Mouse (Mus musculus): ENCODE measurements around the gene Fads1. TPM values are rescaled to one million over a fixed set of nuclear protein-coding genes. Genes with fewer than 3 reads are reported as not detected.

The Fads1 gene
- total RNA-seq, 2 experiments from 2014 or later = 15.6 to 38.2 TPM

GRCm38 (mm10) chr19:10239419-10239818 lies 56.7 kb downstream of the Fads1 start:
- no peak for ATAC-seq (replicated peaks; ENCODE audit: low FRiP score, poor library complexity, severe bottlenecking)

GRCm38 (mm10) chr19:10239975-10240653 lies 57.4 kb downstream of the Fads1 start:
- no peak for ATAC-seq (replicated peaks; ENCODE audit: low FRiP score, poor library complexity, severe bottlenecking)

- peak; percentile 63 for ATAC-seq (replicated peaks; ENCODE audit: low FRiP score, poor library complexity, severe bottlenecking)
Measured at GRCm38 (mm10) chr19:10240654-10241305, 58.1 kb downstream of the Fads1 start, which contains the start of gene Myrf. TSS of gene Myrf (minus strand) at chr19:10240748.

GRCm38 (mm10) chr19:10242916-10243315 lies 60.2 kb downstream of the Fads1 start:
- no peak for ATAC-seq (replicated peaks; ENCODE audit: low FRiP score, poor library complexity, severe bottlenecking)

GRCm38 (mm10) chr19:10244183-10244582 lies 61.5 kb downstream of the Fads1 start:
- no peak for ATAC-seq (replicated peaks; ENCODE audit: low FRiP score, poor library complexity, severe bottlenecking)

Other genes with a start within 250 kb of the Fads1 start
- gene Fth1, start 202.3 kb upstream of the Fads1 start, total RNA-seq (2015; ENCODE audit: low replicate concordance) = 939 and 1,145 TPM in 2 replicates
- 1,067 and 1,257 TPM in 2 replicates for gene Fth1, start 202.3 kb upstream of the Fads1 start, total RNA-seq (2017; ENCODE audit: low replicate concordance)
- gene Best1, start 181.3 kb upstream of the Fads1 start, total RNA-seq (2015; ENCODE audit: low replicate concordance) = not detected in 2 replicates
- gene Best1, start 181.3 kb upstream of the Fads1 start, total RNA-seq (2017; ENCODE audit: low replicate concordance) = not detected in 2 replicates
- 263 and 307 TPM in 2 replicates for gene Rab3il1, start 181.2 kb upstream of the Fads1 start, total RNA-seq (2015; ENCODE audit: low replicate concordance)
- 530 and 535 TPM in 2 replicates for gene Rab3il1, start 181.2 kb upstream of the Fads1 start, total RNA-seq (2017; ENCODE audit: low replicate concordance)
- 1.7 and 12.1 TPM in 2 replicates for gene Fads3, start 141.3 kb upstream of the Fads1 start, total RNA-seq (2015; ENCODE audit: low replicate concordance)
- 9.3 and 18.5 TPM in 2 replicates for gene Fads3, start 141.3 kb upstream of the Fads1 start, total RNA-seq (2017; ENCODE audit: low replicate concordance)
- gene Fads2, start 81.1 kb upstream of the Fads1 start, total RNA-seq (2015; ENCODE audit: low replicate concordance) = 5.2 and 9.0 TPM in 2 replicates
- 4.6 and 5.8 TPM in 2 replicates for gene Fads2, start 81.1 kb upstream of the Fads1 start, total RNA-seq (2017; ENCODE audit: low replicate concordance)
- 87.8 and 120 TPM in 2 replicates for gene Tmem258, start 21.1 kb downstream of the Fads1 start, total RNA-seq (2015; ENCODE audit: low replicate concordance)
- 49.7 and 60.6 TPM in 2 replicates for gene Tmem258, start 21.1 kb downstream of the Fads1 start, total RNA-seq (2017; ENCODE audit: low replicate concordance)
- gene Fen1, start 21.3 kb downstream of the Fads1 start, total RNA-seq (2015; ENCODE audit: low replicate concordance) = 15.2 and 26.3 TPM in 2 replicates
- gene Fen1, start 21.3 kb downstream of the Fads1 start, total RNA-seq (2017; ENCODE audit: low replicate concordance) = 38.4 and 58.1 TPM in 2 replicates
- not detected in 2 replicates for gene Myrf, start 57.9 kb downstream of the Fads1 start, total RNA-seq (2015; ENCODE audit: low replicate concordance)
- 0.42 TPM in 1 of 2 replicates, not detected in the other for gene Myrf, start 57.9 kb downstream of the Fads1 start, total RNA-seq (2017; ENCODE audit: low replicate concordance)
- not detected in 2 replicates for gene Dagla, start 122.0 kb downstream of the Fads1 start, total RNA-seq (2015; ENCODE audit: low replicate concordance)
- gene Dagla, start 122.0 kb downstream of the Fads1 start, total RNA-seq (2017; ENCODE audit: low replicate concordance) = not detected in 2 replicates
- gene Syt7, start 206.2 kb downstream of the Fads1 start, total RNA-seq (2015; ENCODE audit: low replicate concordance) = not detected in 2 replicates
- not detected in 2 replicates for gene Syt7, start 206.2 kb downstream of the Fads1 start, total RNA-seq (2017; ENCODE audit: low replicate concordance)